Mouse (Mus musculus) c-Kit-positive CD71-positive TER-119-positive erythroid progenitor cells, embryonic 14.5 days (primary cell): ENCODE data around the gene March7.

ENCODE experiments used
- DNase-seq: peaks from one replicate; pipeline ENCODE4 v3.0.0-alpha.2; 2013; ENCODE audit warnings: low spot score

Gene March7

DNA sequence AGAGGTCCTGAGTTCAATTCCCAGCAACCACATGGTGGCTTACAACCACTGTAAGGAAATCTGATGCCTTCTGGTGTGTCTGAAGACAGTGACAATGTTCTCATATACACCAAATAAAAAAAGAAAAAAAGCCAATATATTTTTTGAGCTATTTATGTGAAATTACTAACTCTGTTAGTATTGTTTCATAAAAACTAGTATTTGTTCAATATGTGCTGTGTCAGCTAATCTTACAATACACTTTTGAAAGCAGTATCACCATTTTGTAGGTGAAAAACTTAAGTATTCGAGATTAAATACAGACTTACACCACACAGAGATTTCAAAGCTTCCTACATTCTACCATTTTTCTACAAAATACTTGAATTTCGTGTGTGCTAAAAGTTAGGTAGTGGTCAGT lies 5.0 kb downstream of the March7 start:
- no peak for DNase-seq

DNA sequence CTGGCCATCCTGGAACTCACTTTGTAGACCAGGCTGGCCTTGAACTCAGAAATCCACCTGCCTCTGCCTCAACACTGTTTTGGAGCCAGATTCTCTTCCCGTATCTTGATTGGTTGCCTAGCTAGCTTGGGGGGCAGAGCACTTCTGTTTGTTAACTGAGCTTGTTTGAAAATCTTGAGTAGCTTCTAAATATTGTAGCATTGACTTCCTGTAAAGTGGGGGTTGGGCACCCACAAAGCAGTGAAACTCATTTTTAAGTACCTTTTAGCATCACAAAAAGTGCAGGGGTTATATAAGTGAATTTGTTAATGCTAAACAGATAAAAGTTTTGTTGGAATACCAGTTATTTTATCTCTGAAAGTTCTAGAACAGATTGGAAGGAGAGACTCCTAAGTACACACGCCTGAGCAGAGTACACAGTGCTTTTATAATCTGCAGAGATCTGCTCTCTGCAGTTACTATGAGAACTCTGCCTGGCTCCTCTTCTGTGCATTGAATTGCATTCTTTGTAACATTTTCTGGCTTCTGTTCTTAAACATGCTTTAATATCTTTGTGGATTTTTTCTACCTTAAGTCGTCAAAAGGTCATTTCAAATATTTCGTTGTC lies 7.0 kb downstream of the March7 start:
- no peak for DNase-seq

GRCm38 (mm10) chr2:60217620-60218019 lies 7.9 kb downstream of the March7 start:
- DNase-seq, result no peak

DNA sequence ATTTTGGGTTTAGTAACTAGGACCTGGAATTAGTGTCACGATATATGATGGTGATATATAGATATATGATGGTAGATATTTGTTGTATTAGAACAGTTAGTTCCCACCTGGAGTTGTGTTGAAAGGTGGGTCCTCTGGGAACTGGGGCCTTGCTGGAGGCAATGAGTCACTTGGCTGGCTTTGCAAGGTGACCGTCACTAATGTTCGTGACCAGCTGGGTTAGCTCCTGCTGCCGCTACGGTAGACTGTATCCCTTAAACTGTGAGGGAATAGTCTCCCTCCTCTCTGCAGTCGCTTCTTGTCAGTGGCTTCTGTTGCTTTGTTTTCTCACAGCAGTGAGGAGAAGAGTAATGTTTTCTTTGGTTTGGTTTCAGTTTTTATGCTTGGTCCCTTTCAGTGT lies 11.5 kb downstream of the March7 start:
- DNase-seq, result no peak

GRCm38 (mm10) chr2:60221954-60222353 lies 12.3 kb downstream of the March7 start:
- DNase-seq, result no peak

GRCm38 (mm10) chr2:60223489-60223888 lies 13.8 kb downstream of the March7 start:
- no peak for DNase-seq

GRCm38 (mm10) chr2:60228470-60228869 lies 18.8 kb downstream of the March7 start:
- no peak for DNase-seq

DNA sequence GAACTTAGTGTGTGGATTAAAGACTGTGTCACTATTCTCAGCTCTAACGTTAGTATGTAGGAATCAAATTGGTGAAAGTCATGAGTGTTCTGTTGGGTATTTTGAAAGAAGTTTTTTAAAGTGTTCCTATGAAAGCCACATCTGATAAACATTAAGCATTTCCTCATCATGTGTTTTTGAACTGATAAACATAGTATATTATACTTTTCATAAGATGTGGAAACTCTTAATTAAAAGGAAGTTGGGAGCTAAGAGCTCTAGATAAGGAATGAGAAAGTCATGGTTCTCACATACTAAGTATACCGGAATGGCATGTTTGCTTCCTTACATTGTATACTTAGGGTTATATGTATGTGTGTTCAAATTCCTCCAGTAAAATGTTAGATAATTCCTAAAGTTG lies 20.7 kb downstream of the March7 start:
- DNase-seq, result no peak

GRCm38 (mm10) chr2:60233147-60233546 lies 23.5 kb downstream of the March7 start:
- no peak for DNase-seq

DNA sequence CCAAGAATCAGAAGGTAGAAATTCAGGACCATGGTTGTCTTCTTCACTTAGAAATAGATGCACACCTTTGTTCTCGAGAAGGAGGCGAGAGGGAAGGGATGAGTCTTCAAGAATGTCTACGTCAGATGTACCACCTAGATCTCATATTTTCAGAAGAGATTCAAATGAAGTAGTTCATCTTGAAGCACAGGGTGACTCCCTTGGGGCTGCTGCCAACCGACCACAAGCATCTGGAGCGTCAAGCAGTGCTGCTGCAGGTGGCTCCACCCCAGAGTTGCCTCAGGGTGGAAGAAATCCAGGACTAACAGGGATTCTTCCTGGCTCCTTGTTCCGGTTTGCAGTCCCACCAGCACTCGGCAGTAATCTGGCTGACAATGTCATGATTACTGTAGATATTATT lies 24.8 kb downstream of the March7 start:
- no peak for DNase-seq

DNA sequence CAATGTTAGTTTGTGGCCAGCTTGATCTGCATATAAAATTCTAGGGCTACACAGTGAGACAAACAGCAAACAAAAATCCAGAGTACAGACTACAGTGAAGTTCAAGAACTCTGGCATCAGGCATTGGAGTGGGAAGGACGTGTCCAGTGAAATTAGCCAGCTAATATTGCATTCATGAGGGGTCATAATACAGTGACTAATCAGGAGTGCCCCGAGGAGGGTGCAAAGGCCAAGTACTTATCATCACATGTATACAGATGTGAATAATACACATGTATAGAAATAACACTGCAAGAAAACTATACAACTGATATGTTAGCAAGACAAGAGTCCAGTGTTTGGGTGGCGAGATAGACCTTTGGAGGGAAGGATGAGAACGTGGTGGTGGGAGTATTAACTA lies 43.1 kb downstream of the March7 start:
- DNase-seq, result no peak

GRCm38 (mm10) chr2:60253506-60253905 lies 43.8 kb downstream of the March7 start:
- no peak for DNase-seq

DNA sequence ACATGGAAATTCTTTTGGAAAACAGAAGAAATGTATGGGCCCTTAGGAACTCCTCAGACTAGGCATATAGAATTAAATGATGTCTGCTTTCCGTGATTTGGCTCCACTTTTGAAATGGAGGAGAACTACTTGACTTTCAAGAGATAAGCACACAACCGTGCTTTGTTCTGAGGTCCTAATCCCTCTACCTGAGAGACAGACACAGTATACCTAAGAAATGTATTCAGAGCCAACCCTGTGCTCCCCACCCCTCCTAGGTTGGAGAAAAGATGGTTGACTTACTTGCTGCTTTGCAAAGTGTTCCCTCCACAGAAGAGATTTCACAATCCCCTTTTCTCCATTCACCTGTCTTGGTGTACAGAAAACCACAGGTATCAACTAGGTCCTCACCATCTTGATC lies 47.1 kb downstream of the March7 start:
- DNase-seq, result no peak

DNA sequence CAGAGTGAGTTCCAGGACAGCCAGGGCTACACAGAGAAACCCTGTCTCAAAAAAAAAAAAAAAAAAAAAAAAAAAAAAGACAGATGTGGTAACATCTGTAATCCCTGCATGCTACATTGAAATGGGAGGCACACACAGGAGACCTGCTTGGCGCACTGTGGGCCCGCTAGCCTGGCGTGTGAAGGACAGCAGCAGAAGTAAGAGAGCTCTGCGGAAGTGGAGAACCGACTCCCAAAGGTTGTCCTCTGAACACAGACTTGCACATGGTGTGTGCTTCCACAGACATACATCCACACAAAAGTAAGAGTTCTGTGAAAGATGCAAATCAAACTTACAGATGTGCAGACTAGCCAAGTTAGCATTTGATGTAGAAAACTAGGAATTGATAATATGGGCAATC lies 49.5 kb downstream of the March7 start:
- DNase-seq, result no peak

DNA sequence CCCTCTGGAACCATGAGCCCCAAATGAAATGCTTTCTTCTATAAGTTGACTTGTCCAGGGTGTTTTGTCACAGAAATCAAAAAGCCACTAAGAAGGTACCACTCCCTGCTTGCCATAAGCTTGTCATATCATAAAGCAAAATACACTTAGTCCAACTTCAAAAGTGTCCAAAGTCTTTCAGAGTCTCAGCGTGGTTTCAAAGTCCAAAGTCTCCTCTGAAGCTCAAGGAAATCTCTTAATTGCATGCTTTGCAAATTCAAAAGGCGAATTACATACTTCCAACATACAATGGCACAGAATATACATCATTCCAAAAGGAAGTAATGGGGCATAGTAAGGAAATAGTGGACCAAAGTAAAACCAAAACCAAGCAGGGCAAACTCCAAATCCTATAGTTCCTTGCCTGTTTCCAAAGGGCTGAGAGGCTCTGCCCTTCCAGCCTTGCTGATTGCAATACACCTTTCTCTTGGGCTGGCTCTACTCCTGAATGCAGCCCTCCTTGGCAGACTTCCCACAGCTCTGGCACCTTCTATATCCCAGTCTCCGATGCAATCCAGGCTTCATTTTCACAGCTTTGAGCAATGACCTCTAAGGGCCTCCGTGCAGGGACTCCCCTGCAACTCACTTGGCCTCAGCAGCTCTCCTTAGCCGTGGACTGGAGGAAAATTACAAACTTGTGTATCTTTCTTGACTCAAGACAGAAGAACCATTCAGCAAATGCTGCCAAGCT lies 51.1 kb downstream of the March7 start:
- no peak for DNase-seq

- no peak for DNase-seq
Observed at GRCm38 (mm10) chr2:60267567-60267966, 57.9 kb downstream of the March7 start.

GRCm38 (mm10) chr2:60269856-60270479 lies 60.3 kb downstream of the March7 start:
- DNase-seq, result no peak

DNA sequence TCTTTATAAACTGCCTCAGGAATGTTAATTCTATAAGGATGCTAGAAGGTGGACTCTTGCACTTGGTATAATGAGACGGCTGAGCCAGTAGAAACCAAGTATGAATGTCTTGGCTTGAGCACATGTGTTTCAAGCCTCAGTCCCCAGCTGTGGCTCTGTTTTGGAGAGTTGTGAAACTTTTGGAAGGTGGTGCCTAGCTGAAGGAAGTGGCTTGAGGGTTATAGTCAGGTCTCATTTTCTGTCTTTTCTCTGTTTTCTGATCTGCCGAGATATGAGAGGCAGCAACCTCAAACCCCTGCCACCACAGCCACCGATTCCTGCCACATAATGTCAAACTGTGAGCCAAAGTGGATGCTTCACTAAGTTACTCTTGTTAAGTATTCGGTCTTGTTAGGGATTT lies 68.9 kb downstream of the March7 start:
- no peak for DNase-seq

- no peak for DNase-seq
Observed at GRCm38 (mm10) chr2:60282625-60283024, 72.9 kb downstream of the March7 start.

DNA sequence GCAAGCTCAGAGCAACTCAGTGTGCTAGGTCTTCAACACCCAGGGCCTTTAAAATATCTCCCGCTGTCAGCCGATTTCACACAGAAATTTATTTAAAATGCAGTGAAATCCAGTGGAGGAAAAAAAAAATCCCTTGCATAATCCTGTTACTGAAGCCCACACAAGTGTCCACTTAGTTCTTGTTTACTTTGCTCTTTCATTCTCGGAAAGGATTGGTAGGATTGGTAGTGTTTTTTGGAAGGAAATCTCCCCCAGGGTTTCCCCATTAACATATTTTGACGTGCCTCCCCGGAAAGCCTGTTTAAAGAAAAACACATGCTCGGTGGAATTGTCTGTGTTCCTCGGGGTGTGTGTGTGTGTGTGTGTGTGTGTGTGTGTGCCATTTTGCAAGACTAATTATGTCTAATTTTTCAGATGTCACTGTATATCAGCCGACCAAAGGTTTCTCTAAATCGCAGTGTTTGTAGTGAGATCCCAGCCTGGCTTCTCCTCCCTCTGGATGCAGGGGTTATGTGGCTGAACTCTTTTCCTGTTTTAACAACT lies 73.6 kb downstream of the March7 start:
- no peak for DNase-seq

- DNase-seq, result no peak
Observed at GRCm38 (mm10) chr2:60283751-60284466, 74.2 kb downstream of the March7 start.

GRCm38 (mm10) chr2:60284467-60284821 lies 74.8 kb downstream of the March7 start, which contains the start of gene Cd302:
Gene Cd302 (minus strand): TSS chr2:60284488.
- DNase-seq, result no peak
